Mouse (Mus musculus) layer of hippocampus, postnatal 36 days (tissue): ENCODE measurements around the gene Rrp1. TPM values are rescaled to one million over a fixed set of nuclear protein-coding genes. Genes with fewer than 3 reads are reported as not detected.

ENCODE experiments used
- microRNA-seq, 2 experiments: library from miRNA; unstranded; fragments of <30 nt; microRNA quantifications; one replicate each; pipeline ENCODE4 v1.2.0; 2021
- total RNA-seq, 2 experiments: library from RNA; stranded (reverse); gene quantifications; 2 replicates each; pipeline ENCODE4 v1.2.3; 2021

Gene Rrp1
- total RNA-seq, 2 experiments from 2014 or later = 337 to 355 TPM

Small RNA genes within 50 kb of the gene (microRNA-seq; reads per million reads assigned to microRNA genes)
- gene Mir6410 (0 reads per million in 2 experiments), gene Mir6907 (3.0 to 3.9 reads per million in 2 experiments), gene Mir6908 (0 to 0.21 reads per million in 2 experiments)

Other genes starting within 250 kb of the Rrp1 start
- 100 to 1,000 TPM; 120 to 129 TPM for gene D10Jhu81e, start 243.3 kb downstream of the Rrp1 start, total RNA-seq
- gene Pwp2, start 227.9 kb downstream of the Rrp1 start, total RNA-seq = 10 to 100 TPM; 20.8 to 21.3 TPM
- 10 to 100 TPM; 75.6 to 79.0 TPM for gene Trappc10, start 168.4 kb downstream of the Rrp1 start, total RNA-seq
- 100 to 1,000 TPM; 207 to 225 TPM for gene Agpat3, start 60.6 kb downstream of the Rrp1 start, total RNA-seq
- gene Cstb, start 12.6 kb upstream of the Rrp1 start, total RNA-seq = 10 to 100 TPM; 33.5 to 35.0 TPM
- 100 to 1,000 TPM in 1 of 2 experiments, 10 to 100 TPM in 1; 93.3 to 102 TPM for gene Pdxk, start 51.9 kb upstream of the Rrp1 start, total RNA-seq
- not detected for gene Olfr1358, start 104.4 kb upstream of the Rrp1 start, total RNA-seq
- gene Ilvbl, start 161.3 kb upstream of the Rrp1 start, total RNA-seq = 10 to 100 TPM; 15.6 to 24.1 TPM
- 1 to 10 TPM; 5.0 to 5.2 TPM for gene Syde1, start 178.9 kb upstream of the Rrp1 start, total RNA-seq
- not detected for gene Olfr1357, start 205.0 kb upstream of the Rrp1 start, total RNA-seq